Mouse (Mus musculus) lung, embryonic 16.5 days (tissue): ENCODE measurements around the gene Krt42. TPM values are rescaled to one million over a fixed set of nuclear protein-coding genes. Genes with fewer than 3 reads are reported as not detected.

Experiments
- ATAC-seq: fragments of 200-750 bp; cut with Nextera tagmentation; 2 replicates; pipeline ENCODE4 v1.8.0; 2017; ENCODE audit warnings: low read depth, mild to moderate bottlenecking, moderate library complexity
- H3K27ac ChIP-seq: fragments of 300-500 bp; sonication (generic); 2 replicates; pipeline ENCODE4 v1.5.1; 2014; ENCODE audit warnings: mild to moderate bottlenecking, control low read depth, low read length
- H3K27me3 ChIP-seq: fragments of 300-500 bp; sonication (generic); 2 replicates; pipeline ENCODE4 v1.6.1; 2014; ENCODE audit warnings: low read depth, low read length, mixed read lengths; ENCODE audit not compliant: control insufficient read depth, insufficient read depth
- H3K36me3 ChIP-seq: fragments of 300-500 bp; sonication (generic); 2 replicates; pipeline ENCODE4 v1.6.1; 2014; ENCODE audit warnings: low read length; ENCODE audit not compliant: control insufficient read depth, insufficient read depth
- H3K4me1 ChIP-seq: fragments of 300-500 bp; sonication (generic); replicated peaks from 2 replicates; pipeline ENCODE4 v1.6.1; 2014; ENCODE audit warnings: low read length, mixed read lengths; ENCODE audit not compliant: control insufficient read depth, insufficient read depth
- H3K4me2 ChIP-seq: fragments of 300-500 bp; sonication (generic); 2 replicates; pipeline ENCODE4 v1.6.1; 2014; ENCODE audit warnings: low read depth, low read length, control low read depth
- H3K4me3 ChIP-seq: fragments of 300-500 bp; sonication (generic); 2 replicates; pipeline ENCODE4 v1.5.1; 2014; ENCODE audit warnings: mild to moderate bottlenecking, low read length, control low read depth
- H3K9ac ChIP-seq: fragments of 300-500 bp; sonication (generic); 2 replicates; pipeline ENCODE4 v1.6.1; 2014; ENCODE audit warnings: low read length, control low read depth
- H3K9me3 ChIP-seq: fragments of 300-500 bp; sonication (generic); 2 replicates; pipeline ENCODE4 v1.6.1; 2016; ENCODE audit warnings: low read length; ENCODE audit not compliant: control insufficient read depth
- WGBS: fragments of 180-500 bp; shearing (Covaris S2); extraction: QIAGEN DNeasy Blood & Tissue Kit; methylation state at CpG from one replicate; pipeline ENCODE4 v1.1.7; 2014; 5-methylcytosine and 5-hydroxymethylcytosine counted together
- polyA plus RNA-seq: library from polyadenylated mRNA; unstranded; fragments of >200 nt; fragmentation: Nextera tagmentation; extraction: Ambion mirVana; gene quantifications from 2 replicates; pipeline ENCODE4 v1.2.1, GENCODE M21; 2015

Gene Krt42
- polyA plus RNA-seq, 1 experiment from 2014 or later: not detected

DNA sequence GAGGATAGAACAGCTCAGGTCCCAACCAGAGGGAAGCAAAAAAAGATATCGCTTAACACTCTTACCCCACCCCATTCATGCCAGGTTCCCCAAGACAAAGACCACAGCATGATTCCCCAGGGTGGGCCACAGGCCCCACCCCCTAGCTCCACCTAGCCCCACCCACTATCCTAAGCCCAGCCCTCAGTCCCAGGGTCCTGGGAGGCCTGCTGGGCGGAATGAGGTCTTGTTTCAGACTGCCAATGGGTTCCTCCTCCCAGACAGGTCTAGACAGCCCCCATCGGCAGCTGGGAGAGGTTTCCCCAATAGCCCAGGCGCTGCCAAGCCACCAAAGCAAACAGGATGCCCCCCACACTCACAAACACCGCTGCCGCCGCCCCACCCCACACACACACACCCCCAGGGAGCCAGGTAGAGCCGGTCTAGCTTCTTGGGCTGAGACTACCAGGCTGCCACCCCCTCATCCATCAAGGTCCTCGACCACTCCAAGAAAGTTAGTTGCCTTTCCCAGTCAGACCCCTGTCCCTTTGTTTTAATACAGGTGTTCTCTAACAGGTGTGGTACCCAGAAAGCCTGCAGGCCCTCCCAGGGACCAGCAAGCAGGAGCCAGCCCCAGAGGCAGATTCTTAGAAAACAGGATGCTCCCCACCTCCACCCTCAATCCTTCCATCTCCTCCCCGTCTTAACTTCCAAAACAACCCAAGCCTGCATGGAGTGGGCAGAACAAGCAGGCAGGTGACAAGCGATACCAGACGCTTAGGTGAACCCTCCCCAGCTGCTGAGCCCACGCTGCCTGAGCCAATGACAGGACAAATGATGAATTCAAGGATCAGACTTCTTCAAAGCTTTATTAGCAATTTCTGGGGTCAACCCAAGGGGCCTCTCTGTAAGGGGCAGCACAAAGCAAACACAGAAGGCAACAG lies 7.4 kb downstream of the Krt42 start:
- Histone ChIP-seq H3K36me3 (no peaks in the 10 kb centered on the region), H3K9ac (no peak overlapping the region), H3K4me3 (no peak overlapping the region), H3K27me3 (no peaks in the 10 kb centered on the region), H3K4me2 (no peak overlapping the region), H3K4me1 (no peaks in the 10 kb centered on the region), H3K9me3 (no peaks in the 10 kb centered on the region), H3K27ac (no peak overlapping the region)
- no peak for ATAC-seq
- 20% methylated on average over 13 of the region's 13 CpGs for WGBS

DNA sequence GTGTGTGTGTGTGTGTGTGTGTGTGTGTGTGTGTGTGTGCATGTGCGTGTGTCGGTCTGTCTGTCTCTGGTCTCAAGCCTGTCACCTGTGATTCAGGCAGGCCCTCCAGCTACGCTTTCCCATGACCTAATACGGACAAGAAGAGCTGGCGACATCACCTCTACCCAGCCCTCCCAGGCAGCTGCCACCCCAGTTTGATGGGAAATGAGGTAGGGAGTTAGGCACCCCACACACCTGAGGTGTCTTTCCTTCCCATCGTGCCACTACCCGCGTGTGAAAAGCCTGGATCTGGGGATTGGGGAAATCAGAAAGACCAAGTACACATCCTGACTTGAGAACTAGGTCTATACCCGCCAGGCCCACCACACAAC lies 8.5 kb downstream of the Krt42 start:
- H3K9ac ChIP-seq: no peak overlapping the region
- no peak overlapping the region for H3K4me3 ChIP-seq
- no peaks in the 10 kb centered on the region for H3K4me1 ChIP-seq
- H3K36me3 ChIP-seq: no peaks in the 10 kb centered on the region
- H3K4me2 ChIP-seq: no peak overlapping the region
- no peaks in the 10 kb centered on the region for H3K27me3 ChIP-seq
- no peak overlapping the region for H3K27ac ChIP-seq
- no peaks in the 10 kb centered on the region for H3K9me3 ChIP-seq
- WGBS: 74% methylated on average over 9 of the region's 9 CpGs
- ATAC-seq: no peak

DNA sequence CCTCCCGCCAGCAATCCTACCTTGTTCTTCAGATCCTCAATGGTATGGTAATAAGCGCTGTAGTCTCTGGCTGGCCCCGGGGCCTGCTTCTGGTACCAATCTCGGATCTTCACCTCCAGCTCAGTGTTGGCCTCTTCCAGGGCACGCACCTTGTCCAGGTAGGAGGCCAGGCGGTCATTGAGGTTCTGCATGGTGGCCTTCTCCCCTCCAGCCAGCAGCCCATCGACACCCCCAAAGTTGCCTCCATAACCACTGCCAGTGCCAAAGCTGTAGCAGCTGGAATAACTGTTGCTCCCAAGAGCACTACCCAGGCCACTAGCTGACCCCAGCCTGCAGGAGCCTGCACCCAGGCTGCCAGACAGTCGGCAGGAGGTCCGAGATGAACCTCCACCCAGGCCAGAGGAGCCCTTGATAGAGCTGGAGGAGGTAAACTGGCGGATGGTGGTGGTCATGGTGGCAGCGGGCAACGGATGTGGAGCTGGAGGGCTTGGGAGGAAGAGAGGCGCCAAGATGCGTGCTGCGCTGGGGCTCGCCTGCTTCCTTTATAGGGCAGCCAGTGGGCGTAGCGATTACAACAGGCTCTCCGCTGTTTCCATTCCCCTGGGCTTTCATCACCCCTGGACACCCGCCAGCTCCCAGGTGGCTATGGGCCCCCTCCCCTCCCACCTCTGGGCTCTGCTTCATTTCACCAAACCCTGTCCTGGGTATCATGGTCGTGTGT lies 9.0 kb downstream of the Krt42 start, which contains the start of gene Krt17:
Gene Krt17, minus strand, starts transcription at position 516 of the 721 bp plus-strand sequence.
- no peak for ATAC-seq

DNA sequence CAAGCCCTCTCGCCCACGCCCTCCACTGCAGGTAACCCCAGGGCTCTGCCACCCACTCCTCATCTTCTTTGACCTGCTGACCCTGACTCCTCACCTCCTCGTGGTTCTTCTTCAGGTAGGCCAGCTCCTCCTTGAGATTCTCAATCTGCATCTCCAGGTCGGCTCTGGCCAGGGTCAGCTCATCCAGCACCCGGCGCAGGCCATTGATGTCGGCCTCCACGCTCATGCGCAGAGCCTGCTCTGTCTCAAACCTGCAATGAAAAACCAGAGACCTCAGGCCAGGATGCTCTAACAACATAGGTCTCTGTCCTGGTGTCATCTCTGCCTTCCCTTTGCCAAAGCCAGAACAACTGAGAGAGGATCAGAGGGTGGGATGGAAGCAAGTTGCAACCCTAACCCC lies 10.6 kb downstream of the Krt42 start:
- H3K4me3 ChIP-seq: no peak overlapping the region
- H3K4me2 ChIP-seq: no peak overlapping the region
- no peaks in the 10 kb centered on the region for H3K9me3 ChIP-seq
- 86% methylated on average over 9 of the region's 9 CpGs for WGBS
- no peak overlapping the region for H3K9ac ChIP-seq
- no peaks in the 10 kb centered on the region for H3K36me3 ChIP-seq
- H3K27ac ChIP-seq: no peak overlapping the region
- H3K27me3 ChIP-seq: no peaks in the 10 kb centered on the region
- ATAC-seq: no peak
- H3K4me1 ChIP-seq: no peaks in the 10 kb centered on the region

More for the DNA sequence above, 9.0 kb downstream of the Krt42 start, which contains the start of gene Krt17:
- no peak within 1 kb of the TSS for H3K27ac ChIP-seq
- H3K9ac ChIP-seq: no peak within 1 kb of the TSS
- no peak within 1 kb of the TSS for H3K4me3 ChIP-seq
- no peaks in the 10 kb centered on the region for H3K36me3 ChIP-seq
- H3K9me3 ChIP-seq: no peaks in the 10 kb centered on the region
- H3K27me3 ChIP-seq: no peaks in the 10 kb centered on the region
- H3K4me1 ChIP-seq: no peaks in the 10 kb centered on the region
- 77% methylated on average over 21 of the region's 21 CpGs for WGBS
- no peak within 1 kb of the TSS for H3K4me2 ChIP-seq

DNA sequence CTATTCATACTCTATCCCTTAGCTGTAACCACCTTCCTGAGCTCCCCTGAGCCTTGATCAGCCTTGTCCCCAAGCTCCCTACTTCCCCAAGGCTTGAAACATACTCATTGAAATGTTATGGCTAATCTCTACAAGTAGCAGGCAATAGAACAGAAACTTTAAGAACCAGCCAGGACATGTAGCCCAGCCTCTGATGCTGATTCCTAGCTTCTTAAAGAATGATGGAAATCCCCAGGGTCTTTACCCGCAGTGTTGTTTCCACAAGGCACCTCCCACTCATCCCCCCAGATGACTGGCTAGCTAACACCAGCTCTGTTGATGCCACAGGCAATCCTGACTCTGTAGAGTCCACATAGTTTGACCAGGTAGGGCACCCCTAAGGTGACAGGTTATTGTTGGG lies 11.7 kb downstream of the Krt42 start:
- no peak overlapping the region for H3K9ac ChIP-seq
- no peaks in the 10 kb centered on the region for H3K4me1 ChIP-seq
- no peak for ATAC-seq
- no peak overlapping the region for H3K4me2 ChIP-seq
- H3K27me3 ChIP-seq: no peaks in the 10 kb centered on the region
- H3K36me3 ChIP-seq: no peaks in the 10 kb centered on the region
- 79% methylated on average over 1 of the region's 1 CpGs for WGBS
- no peak overlapping the region for H3K27ac ChIP-seq
- H3K9me3 ChIP-seq: no peaks in the 10 kb centered on the region
- H3K4me3 ChIP-seq: no peak overlapping the region

DNA sequence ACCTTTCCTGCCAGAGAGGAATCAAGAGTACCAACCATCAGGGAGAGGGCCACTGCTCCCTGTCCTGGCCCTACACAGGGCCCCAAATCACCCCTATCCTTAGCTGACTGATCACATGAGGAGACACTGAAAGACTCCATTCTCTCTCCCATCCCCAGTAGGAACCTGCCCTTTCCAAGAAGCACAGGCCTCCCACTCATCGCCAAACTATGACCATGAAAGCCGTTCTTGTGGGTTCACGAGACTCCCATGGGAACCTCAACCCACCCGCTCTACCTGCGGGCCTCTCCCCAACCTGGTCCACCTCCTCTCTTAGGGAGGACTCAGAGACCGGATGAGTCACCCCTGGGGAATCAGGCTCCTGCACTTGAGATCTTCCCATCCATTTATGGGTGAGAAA lies 14.2 kb downstream of the Krt42 start:
- no peak overlapping the region for H3K4me2 ChIP-seq
- H3K9ac ChIP-seq: no peak overlapping the region
- no peaks in the 10 kb centered on the region for H3K36me3 ChIP-seq
- no peaks in the 10 kb centered on the region for H3K9me3 ChIP-seq
- H3K27ac ChIP-seq: no peak overlapping the region
- H3K4me1 ChIP-seq: no peaks in the 10 kb centered on the region
- H3K4me3 ChIP-seq: no peak overlapping the region
- 84% methylated on average over 6 of the region's 6 CpGs for WGBS
- no peak for ATAC-seq
- no peaks in the 10 kb centered on the region for H3K27me3 ChIP-seq

DNA sequence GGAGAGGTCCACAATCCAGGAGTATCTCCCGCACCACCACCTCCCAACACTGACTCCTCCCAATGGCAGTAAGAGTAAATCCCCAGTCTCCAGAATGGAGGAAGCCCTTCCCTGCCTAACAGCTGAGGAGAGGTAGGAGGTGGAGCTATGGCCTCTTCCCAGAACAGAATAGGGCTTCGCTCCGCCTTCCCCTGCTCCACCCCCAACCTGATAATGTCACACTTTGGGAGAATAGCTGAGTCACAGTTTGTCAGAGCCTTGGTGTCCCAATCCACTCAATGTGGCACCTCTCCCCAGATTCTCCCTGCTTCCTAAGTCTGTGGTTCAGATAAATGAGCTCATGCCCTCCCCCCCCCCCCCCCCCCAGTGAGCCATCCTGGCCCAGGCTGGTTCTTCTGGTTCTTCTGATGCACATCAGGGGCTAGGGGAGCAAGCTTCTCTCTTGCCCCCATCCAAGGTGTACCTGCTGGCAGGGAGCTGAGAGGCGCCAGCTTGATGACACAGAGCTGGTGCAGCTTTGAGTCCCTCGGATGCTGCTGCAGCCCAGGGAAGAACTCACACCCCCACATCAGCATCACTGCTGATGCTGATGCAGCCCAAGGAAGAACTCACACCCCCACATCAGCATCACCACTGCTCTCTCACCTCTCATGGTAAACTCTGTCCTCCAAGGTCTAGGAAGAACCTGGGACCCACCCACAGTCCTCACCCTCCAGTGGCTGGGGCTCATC lies 15.1 kb downstream of the Krt42 start:
- 50% methylated on average over 5 of the region's 5 CpGs for WGBS
- Histone ChIP-seq H3K4me3 (no peak overlapping the region), H3K36me3 (no peaks in the 10 kb centered on the region), H3K9me3 (no peaks in the 10 kb centered on the region), H3K9ac (no peak overlapping the region), H3K4me1 (no peaks in the 10 kb centered on the region), H3K4me2 (no peak overlapping the region), H3K27me3 (no peaks in the 10 kb centered on the region), H3K27ac (no peak overlapping the region)
- no peak for ATAC-seq

DNA sequence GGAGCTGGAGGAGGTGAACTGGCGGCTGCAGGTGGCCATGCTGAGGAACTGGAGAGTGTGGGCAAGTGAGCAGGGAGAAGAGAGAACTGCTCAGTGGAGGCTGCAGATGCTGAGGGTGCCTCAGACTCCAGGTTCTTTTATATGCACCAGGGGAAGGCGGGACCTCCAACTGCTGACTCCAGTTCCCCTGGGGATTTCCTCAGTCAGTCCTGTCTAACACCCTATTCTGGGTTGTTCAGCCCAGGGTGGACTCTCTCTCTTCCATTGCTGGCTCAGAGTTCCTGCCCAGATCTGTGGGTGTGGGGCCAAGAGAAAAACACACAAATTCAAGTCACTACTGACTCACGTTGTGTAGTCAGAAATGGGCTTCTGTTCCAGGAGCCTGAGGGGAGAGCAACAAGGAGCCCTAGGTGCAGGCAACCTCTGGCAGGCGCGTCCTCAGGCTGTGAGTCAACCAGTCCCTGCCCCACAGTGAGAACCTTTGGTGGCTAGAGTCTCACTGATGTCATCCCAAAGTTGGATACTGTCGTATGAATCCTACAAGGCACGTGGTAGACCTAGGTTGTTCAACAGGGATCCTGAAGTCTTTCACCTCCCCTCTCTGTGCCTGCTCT lies 20.7 kb downstream of the Krt42 start, which contains the start of gene Krt16:
Gene Krt16, minus strand, starts transcription at position 51 of the 614 bp plus-strand sequence.
- no peak within 1 kb of the TSS for H3K4me2 ChIP-seq
- no peak within 1 kb of the TSS for H3K9ac ChIP-seq
- no peaks in the 10 kb centered on the region for H3K4me1 ChIP-seq
- H3K9me3 ChIP-seq: no peaks in the 10 kb centered on the region
- ATAC-seq: no peak
- no peaks in the 10 kb centered on the region for H3K27me3 ChIP-seq
- H3K27ac ChIP-seq: no peak within 1 kb of the TSS
- no peak within 1 kb of the TSS for H3K4me3 ChIP-seq
- no peaks in the 10 kb centered on the region for H3K36me3 ChIP-seq
- WGBS: 75% methylated on average over 7 of the region's 7 CpGs
